Mouse (Mus musculus) midbrain, embryonic 16.5 days (tissue): ENCODE results near the gene Haao. TPM values are rescaled to one million over a fixed set of nuclear protein-coding genes. Genes with fewer than 3 reads are reported as not detected.

Experiments
- ATAC-seq: fragments of 200-750 bp; cut with Nextera tagmentation; 2 replicates; pipeline ENCODE4 v1.8.0; 2017; ENCODE audit warnings: moderate TSS enrichment
- H3K27ac ChIP-seq: fragments of 300-500 bp; sonication (generic); 2 replicates; pipeline ENCODE4 v1.5.1; 2014; ENCODE audit warnings: mild to moderate bottlenecking, low read length, mixed read lengths
- H3K27me3 ChIP-seq: fragments of 300-500 bp; sonication (generic); 2 replicates; pipeline ENCODE4 v1.6.1; 2014; ENCODE audit warnings: low read depth, low read length, mixed read lengths; ENCODE audit not compliant: control insufficient read depth, insufficient read depth
- H3K36me3 ChIP-seq: fragments of 300-500 bp; sonication (generic); 2 replicates; pipeline ENCODE4 v1.6.1; 2014; ENCODE audit warnings: mild to moderate bottlenecking, low read length, moderate library complexity, mixed read lengths; ENCODE audit not compliant: control insufficient read depth, insufficient read depth
- H3K4me1 ChIP-seq: fragments of 300-500 bp; sonication (generic); 2 replicates; pipeline ENCODE4 v1.6.1; 2014; ENCODE audit warnings: mild to moderate bottlenecking, low read length, mixed read lengths; ENCODE audit not compliant: control insufficient read depth, insufficient read depth
- H3K4me2 ChIP-seq: fragments of 300-500 bp; sonication (generic); 2 replicates; pipeline ENCODE4 v1.6.1; 2014; ENCODE audit warnings: mild to moderate bottlenecking, low read length, mixed read lengths
- H3K4me3 ChIP-seq: fragments of 300-500 bp; sonication (generic); 2 replicates; pipeline ENCODE4 v1.5.1; 2014; ENCODE audit warnings: low read depth, mild to moderate bottlenecking, low read length, moderate library complexity, mixed read lengths
- H3K9ac ChIP-seq: fragments of 300-500 bp; sonication (generic); 2 replicates; pipeline ENCODE4 v1.6.1; 2014; ENCODE audit warnings: low read depth, low read length, mixed read lengths
- H3K9me3 ChIP-seq: fragments of 300-500 bp; sonication (generic); replicated peaks from 2 replicates; pipeline ENCODE4 v1.6.1; 2014; ENCODE audit warnings: mild to moderate bottlenecking, low read length, mixed read lengths; ENCODE audit not compliant: control insufficient read depth, poor library complexity, severe bottlenecking
- WGBS: fragments of 180-500 bp; shearing (Covaris S2); extraction: QIAGEN DNeasy Blood & Tissue Kit; methylation state at CpG from one replicate; pipeline ENCODE4 v1.1.7; 2014; 5-methylcytosine and 5-hydroxymethylcytosine counted together
- polyA plus RNA-seq: library from polyadenylated mRNA; unstranded; fragments of >200 nt; fragmentation: Nextera tagmentation; extraction: Ambion mirVana; gene quantifications from 2 replicates; pipeline ENCODE4 v1.2.1, GENCODE M21; 2015

Gene Haao
- polyA plus RNA-seq, result 0.23 TPM in 1 of 2 replicates, not detected in the other

DNA sequence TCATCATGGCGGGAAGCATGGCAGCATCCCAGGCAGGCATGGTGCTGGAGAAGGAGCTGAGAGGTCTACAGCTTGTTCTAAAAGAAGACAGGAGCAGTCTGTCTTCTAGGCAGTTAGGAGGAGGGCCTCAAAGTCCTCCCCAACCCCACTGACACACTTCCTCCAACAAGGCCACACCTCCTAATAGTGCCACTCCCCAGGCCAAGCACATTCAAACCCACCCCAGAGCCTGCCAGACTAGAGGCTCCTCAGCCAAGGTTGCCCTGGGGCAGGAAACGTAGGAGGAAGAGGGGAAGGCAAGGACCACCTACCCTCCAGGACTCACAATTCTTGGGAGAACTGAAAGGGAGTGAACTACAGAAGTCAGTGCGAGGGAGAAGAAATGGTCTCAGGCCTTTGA lies at the start of gene Haao:
Haao (minus strand) TSS at position 149 of the 400 bp plus-strand sequence.
- H3K4me3 ChIP-seq, result no peak within 1 kb of the TSS
- H3K36me3 ChIP-seq, result no peaks in the 10 kb centered on the region
- no peaks in the 10 kb centered on the region for H3K27me3 ChIP-seq
- 81% methylated on average over 3 of the region's 3 CpGs for WGBS
- no peak within 1 kb of the TSS for H3K4me2 ChIP-seq
- no peaks in the 10 kb centered on the region for H3K9me3 ChIP-seq
- ATAC-seq, result no peak
- peak within 1 kb of the TSS; percentile 56; the same call in 1 of the 2 replicates for H3K27ac ChIP-seq
- H3K9ac ChIP-seq, result no peak within 1 kb of the TSS
- peaks cover 9% of the 10 kb centered on the region; the same call in 1 of the 2 replicates for H3K4me1 ChIP-seq

DNA sequence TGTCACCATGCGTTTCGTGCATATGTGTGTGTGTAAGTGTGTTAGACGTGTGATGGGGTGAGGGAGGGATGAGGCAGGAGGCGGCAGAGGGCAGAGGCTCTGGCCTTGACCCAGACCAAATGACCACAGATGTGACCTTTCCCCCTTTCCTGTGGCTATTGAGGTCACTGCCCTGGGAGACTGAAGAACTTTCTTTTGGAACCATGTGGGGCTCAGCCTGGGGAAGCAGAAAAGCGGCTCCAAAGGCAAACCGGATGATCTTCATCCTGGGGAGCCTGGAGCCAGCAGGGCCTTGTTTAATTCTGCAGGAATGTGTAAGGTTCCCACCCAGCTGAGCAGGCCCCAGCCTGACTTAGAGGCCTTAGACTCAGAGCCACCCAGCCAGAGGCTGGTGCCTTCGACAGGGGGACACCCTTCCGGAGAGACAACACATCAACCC lies 49.6 kb upstream of the Haao start:
- H3K9me3 ChIP-seq, result no peaks in the 10 kb centered on the region
- WGBS, result 65% methylated on average over 8 of the region's 8 CpGs

DNA sequence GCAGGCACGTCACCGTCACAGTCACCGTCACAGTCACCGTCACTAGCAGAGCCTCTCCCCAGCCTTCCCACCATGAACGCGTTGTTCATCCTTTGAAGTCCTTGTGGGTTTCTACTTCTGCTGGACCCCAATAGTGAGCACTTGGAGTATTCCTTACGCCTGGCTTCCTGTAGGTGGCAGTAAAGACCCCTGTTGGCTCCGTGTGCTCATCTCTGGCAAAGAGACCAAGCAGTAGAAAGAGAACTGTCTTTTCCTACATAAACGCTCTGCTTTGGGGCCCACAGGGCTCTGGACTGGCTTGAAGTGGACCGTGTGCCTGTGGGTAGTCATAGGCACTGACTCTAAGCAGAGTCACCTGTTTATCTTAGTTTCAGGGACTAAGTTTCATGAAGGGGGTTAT lies 49.0 kb upstream of the Haao start:
- Histone ChIP-seq H3K27ac (no peak overlapping the region), H3K36me3 (no peaks in the 10 kb centered on the region), H3K4me1 (no peaks in the 10 kb centered on the region), H3K9ac (no peak overlapping the region), H3K4me2 (no peak overlapping the region), H3K9me3 (no peaks in the 10 kb centered on the region), H3K27me3 (no peaks in the 10 kb centered on the region), H3K4me3 (no peak overlapping the region)
- WGBS, result 28% methylated on average over 10 of the region's 10 CpGs
- peak; percentile 32; the same call in 1 of the 2 replicates for ATAC-seq

More for the DNA sequence above, 49.6 kb upstream of the Haao start:
- ATAC-seq, result no peak
- no peak overlapping the region for H3K27ac ChIP-seq
- H3K9ac ChIP-seq, result no peak overlapping the region
- H3K4me2 ChIP-seq, result no peak overlapping the region
- no peaks in the 10 kb centered on the region for H3K36me3 ChIP-seq
- no peak overlapping the region for H3K4me3 ChIP-seq
- H3K4me1 ChIP-seq, result no peaks in the 10 kb centered on the region
- no peaks in the 10 kb centered on the region for H3K27me3 ChIP-seq

DNA sequence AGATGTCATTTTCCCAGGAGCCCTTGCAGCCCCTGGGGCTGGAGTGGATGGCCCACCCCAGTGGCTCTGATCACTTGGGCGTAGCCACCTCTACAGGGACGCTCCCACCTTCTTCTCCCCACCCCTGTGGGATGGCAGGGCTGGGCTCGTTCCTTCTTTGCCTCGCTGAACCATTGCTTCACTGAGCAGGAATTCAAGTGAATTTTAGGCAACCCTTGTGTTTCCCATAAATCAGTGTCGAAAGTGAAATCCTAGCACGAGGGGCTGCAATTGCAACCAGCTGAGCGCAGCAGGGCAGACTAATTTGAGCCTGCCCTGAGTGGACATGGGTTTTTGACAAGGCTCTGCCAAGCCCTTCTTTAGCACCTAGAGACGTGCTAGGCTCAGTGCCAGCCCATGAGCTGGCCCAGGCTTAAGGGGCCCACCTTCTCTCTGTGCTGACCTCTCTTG lies 47.6 kb upstream of the Haao start:
- ATAC-seq, result no peak
- Histone ChIP-seq H3K27me3 (no peaks in the 10 kb centered on the region), H3K9ac (no peak overlapping the region), H3K4me3 (no peak overlapping the region), H3K4me2 (no peak overlapping the region), H3K36me3 (no peaks in the 10 kb centered on the region), H3K9me3 (no peaks in the 10 kb centered on the region), H3K27ac (no peak overlapping the region), H3K4me1 (no peaks in the 10 kb centered on the region)
- WGBS, result 70% methylated on average over 8 of the region's 8 CpGs

DNA sequence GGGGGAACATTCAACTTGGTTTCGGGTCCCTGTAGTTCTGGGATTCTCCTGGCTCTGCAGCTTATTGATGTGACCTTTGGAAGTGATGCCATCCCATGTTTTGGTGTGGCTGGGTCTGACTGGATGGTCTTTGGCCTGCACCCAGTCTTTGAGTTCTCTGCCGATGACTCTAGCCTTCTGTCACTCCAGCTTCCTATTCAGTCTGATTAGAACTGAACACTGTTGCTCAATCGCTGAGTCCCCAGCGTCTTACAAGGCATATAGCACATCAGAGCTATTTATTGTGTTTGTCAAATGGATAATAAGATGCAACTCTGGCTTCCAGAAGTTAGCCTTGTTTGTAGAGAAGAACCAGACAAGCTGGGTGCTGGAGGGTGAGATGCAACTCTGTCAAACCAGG lies 45.4 kb upstream of the Haao start:
- WGBS, result 88% methylated on average over 4 of the region's 4 CpGs
- Histone ChIP-seq H3K9me3 (no peaks in the 10 kb centered on the region), H3K4me2 (no peak overlapping the region), H3K36me3 (no peaks in the 10 kb centered on the region), H3K27ac (no peak overlapping the region), H3K4me1 (no peaks in the 10 kb centered on the region), H3K27me3 (no peaks in the 10 kb centered on the region), H3K4me3 (no peak overlapping the region), H3K9ac (no peak overlapping the region)
- no peak for ATAC-seq

DNA sequence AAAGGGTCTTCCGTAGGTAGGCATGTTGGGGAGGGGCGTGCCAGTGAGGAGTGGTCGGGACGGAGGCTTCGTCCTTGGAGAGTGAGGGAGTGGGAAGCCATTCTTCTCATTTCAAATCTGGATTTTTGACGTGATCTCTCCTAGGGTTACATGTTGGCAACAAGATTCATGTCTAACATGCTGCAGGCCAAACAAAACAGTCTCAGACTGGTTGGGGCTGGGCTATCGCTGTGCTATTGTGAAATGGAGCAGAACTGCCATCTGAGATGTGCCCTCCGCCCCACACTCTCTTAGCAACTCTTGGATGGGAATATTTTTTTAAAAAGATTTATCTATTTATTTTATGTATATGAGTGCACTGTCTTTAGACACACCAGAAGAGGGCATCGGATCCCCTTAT lies 44.1 kb upstream of the Haao start:
- H3K4me1 ChIP-seq, result no peaks in the 10 kb centered on the region
- no peak overlapping the region for H3K27ac ChIP-seq
- no peak overlapping the region for H3K4me2 ChIP-seq
- no peak for ATAC-seq
- H3K9ac ChIP-seq, result no peak overlapping the region
- no peak overlapping the region for H3K4me3 ChIP-seq
- H3K36me3 ChIP-seq, result no peaks in the 10 kb centered on the region
- no peaks in the 10 kb centered on the region for H3K9me3 ChIP-seq
- 71% methylated on average over 9 of the region's 9 CpGs for WGBS
- no peaks in the 10 kb centered on the region for H3K27me3 ChIP-seq

DNA sequence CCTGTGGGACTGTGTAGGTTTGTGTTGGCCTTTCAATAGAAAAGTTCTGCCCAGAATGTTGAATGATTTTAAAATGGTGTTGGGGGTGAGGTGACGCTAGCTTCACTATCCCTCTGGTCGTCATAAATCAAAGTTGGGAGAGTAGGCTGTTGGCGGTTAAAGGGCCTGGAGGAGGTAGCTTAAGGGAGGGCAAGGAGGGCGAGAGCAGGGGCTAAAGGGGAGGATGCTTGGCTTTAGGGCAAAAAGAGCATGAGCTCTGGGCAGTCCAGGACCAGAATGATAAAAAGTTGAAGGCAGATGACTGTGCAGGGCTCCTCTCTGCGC lies 42.6 kb upstream of the Haao start:
- Histone ChIP-seq H3K4me1 (no peaks in the 10 kb centered on the region), H3K36me3 (no peaks in the 10 kb centered on the region), H3K9me3 (no peaks in the 10 kb centered on the region), H3K27ac (0 out of 2 replicates have a peak overlapping the region, but pooled peaks have one; percentile 30), H3K27me3 (no peaks in the 10 kb centered on the region), H3K4me2 (no peak overlapping the region), H3K4me3 (no peak overlapping the region), H3K9ac (no peak overlapping the region)
- ATAC-seq, result no peak
- WGBS, result 80% methylated on average over 5 of the region's 5 CpGs

DNA sequence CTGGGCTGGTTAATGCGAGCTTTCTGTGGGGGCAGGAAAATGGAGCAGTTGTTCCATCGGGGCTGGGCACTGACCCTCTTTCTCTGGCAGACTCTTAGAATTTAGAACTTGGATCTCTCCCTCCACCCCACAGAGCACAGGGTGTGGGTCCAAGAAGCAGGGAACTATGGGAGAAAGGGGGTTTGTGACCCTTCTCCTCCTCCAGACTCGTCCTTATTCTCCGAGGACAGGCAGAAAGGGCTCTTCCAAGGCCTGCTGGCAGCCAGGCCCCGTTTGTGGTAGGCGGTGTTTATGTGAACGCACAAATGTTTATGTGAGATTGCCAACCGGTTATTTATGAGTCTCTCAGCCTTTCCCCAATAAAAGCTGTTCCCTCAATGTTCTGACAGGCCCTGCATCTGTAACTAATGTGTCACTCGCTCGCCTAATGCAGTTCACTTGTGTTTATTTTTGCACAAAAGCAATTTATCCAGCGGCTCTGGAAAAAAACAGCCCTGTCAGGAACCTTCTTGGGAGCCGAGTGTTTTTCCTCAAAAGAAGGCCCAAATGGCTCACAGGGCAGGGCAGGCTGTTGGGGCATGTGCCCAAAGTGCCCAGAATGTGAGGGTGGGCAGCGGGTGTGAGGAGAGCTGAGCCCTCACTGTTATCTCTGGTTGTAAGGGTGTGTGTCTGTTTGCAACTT lies 42.1 kb upstream of the Haao start:
- H3K4me3 ChIP-seq, result no peak overlapping the region
- no peaks in the 10 kb centered on the region for H3K36me3 ChIP-seq
- H3K9ac ChIP-seq, result no peak overlapping the region
- H3K9me3 ChIP-seq, result no peaks in the 10 kb centered on the region
- H3K27me3 ChIP-seq, result no peaks in the 10 kb centered on the region
- no peaks in the 10 kb centered on the region for H3K4me1 ChIP-seq
- peak; percentile 80 for ATAC-seq
- 67% methylated on average over 13 of the region's 13 CpGs for WGBS
- H3K27ac ChIP-seq, result peak overlapping the region; percentile 44; the same call in 1 of the 2 replicates
- no peak overlapping the region for H3K4me2 ChIP-seq

DNA sequence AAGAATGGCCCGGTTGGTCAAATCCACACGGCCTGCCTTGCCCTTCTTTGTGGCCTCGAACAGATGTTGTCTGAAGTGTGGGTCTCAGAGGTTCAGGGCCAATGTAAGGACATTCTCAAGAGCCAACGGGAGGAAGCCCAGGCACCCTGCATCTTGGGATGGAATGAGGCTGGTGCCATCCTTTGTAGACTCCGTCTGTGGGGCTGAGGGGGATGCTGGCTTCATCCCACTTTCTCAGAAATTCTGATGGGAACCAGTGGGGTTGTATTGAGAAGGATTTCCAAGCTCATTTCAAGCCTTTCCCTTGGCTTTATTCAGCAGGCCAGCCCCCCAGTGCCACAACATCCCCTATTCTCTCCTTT lies 41.5 kb upstream of the Haao start:
- no peak overlapping the region for H3K4me2 ChIP-seq
- no peaks in the 10 kb centered on the region for H3K4me1 ChIP-seq
- 92% methylated on average over 5 of the region's 5 CpGs for WGBS
- no peaks in the 10 kb centered on the region for H3K36me3 ChIP-seq
- H3K9ac ChIP-seq, result no peak overlapping the region
- H3K9me3 ChIP-seq, result no peaks in the 10 kb centered on the region
- H3K27me3 ChIP-seq, result no peaks in the 10 kb centered on the region
- peak overlapping the region; percentile 44 for H3K27ac ChIP-seq
- H3K4me3 ChIP-seq, result no peak overlapping the region
- ATAC-seq, result peak; percentile 74; the same call in 1 of the 2 replicates
